Mouse (Mus musculus) bone marrow, adult 2 months (tissue): Measurements from ENCODE around the gene Slc25a27.

ENCODE experiments used
- CTCF ChIP-seq: fragments of 200-500 bp; IDR thresholded peaks from 2 replicates; pipeline ENCODE4 v1.5.1; 2011; ENCODE audit warnings: low read length, control low read depth; ENCODE audit not compliant: control insufficient read depth, insufficient read depth
- POLR2A ChIP-seq: fragments of 200-500 bp; IDR thresholded peaks from 2 replicates; pipeline ENCODE4 v1.6.1; 2011; ENCODE audit warnings: low read depth, mild to moderate bottlenecking, control low read depth, low read length, borderline replicate concordance; ENCODE audit not compliant: control insufficient read depth

DNA sequence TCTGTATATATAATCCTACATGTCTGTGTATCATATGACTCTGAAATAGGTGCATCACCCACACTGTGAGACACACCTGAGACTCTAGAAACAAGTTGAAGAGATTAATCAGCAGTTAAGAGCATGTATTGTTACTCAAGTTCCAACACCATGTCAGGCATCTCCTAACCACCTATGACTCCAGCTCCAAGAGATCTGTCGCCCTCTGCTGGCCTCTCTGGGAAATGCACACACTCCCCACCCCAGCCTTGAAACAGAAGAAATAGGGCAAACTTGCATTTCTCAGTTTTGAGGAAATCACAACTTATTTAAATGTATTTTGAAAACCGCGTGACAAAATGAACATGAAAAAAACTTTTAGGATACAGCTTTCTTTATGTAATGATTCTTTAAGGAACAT is 60.3 kb downstream of the Slc25a27 start:
- peak; percentile 96 for TF ChIP-seq CTCF
- TF ChIP-seq POLR2A = no peak
